Mouse (Mus musculus) bone marrow macrophage, adult 2 months (primary cell): ENCODE results near the gene Ptpra.

ENCODE experiments used
- CTCF ChIP-seq: IDR thresholded peaks from 2 replicates; pipeline ENCODE4 v1.5.1; 2012; ENCODE audit warnings: low read depth, mild to moderate bottlenecking, low read length, moderate library complexity
- POLR2A ChIP-seq: IDR thresholded peaks from 2 replicates; pipeline ENCODE4 v1.6.1; 2012; ENCODE audit warnings: mild to moderate bottlenecking, low read depth, low read length, borderline replicate concordance

DNA sequence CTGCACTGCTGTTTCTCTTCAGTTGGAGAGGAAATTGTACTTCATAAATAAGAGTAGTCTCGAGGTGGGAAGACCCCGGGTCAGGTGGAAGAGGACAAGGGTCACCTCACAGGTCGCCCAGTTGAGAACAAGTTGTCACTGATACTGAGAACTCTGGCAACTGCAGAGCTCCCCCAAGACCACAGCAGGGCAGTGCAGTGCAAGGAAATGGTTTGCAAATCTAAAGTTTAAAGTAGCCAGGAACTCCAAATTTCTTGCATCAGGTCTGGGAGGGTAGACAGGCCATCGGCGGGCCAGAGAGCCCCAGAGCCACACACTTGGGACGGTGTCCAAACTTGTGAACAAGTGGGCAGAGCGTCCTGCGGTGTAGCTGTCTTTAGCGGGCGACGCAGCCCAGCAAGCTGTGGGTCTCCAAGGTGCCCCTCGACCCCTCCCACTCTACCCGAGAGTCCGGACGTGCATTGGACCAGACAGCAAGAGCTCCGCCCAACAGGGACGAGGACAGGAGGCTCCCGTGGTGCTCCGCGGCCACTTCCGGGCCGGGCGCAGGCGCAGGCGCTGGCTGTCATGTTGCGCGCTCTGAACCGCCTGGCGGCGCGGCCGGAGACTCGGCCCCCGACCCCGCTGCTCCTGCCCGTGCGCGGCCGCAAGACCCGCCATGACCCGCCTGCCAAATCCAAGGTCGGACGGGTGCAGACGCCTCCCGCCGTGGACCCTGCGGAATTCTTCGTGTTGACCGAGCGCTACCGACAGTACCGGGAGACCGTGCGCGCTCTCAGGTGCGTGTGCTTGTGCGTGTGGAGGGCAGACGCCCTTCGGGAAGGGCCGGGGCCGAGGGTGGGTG, 113.4 kb downstream of the Ptpra start, which contains the start of gene Mrps26:
- TF ChIP-seq CTCF: peak; percentile 23; the same call in 1 of the 2 replicates
- TF ChIP-seq POLR2A: 0 out of 2 replicates have a peak, but pooled peaks have one; percentile 6
